ENCODE assay signal across 23 mouse cellular contexts in the genomic region with DNA sequence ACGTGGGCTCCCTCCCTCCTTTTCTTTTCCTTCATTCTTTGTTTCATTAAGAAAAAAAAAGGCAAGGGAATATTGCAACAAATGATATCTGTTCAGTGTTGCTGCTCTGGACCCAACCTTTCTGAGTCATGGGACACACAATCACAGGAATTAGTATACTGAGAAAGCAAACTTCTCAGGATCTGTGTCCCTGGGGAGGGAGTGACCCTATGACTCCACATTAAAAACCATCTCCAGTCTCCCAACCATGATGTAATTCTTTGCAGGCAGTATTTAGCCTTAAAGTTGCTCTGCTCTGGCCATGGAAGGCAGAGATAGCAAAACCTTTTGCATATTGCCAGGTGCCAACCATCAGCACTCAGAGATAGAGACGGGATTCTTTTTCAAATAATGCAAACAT.
"Had no signal": no experiment of that assay in that cellular context is flagged by ENCODE, and none has a peak within 500 bp of the region (broad histone marks: within the 10 kb centered on the region; RNA-seq: fewer than 3 reads in every experiment).

No protein-coding gene starts in this region.

- H3K9me3 ChIP-seq: heart, embryonic 10.5 days; heart, embryonic 13.5 days; heart, embryonic 15.5 days; hindbrain, embryonic 13.5 days; hindbrain, embryonic 15.5 days; kidney, embryonic 15.5 days; limb, embryonic 13.5 days; limb, embryonic 15.5 days; liver, embryonic 12.5 days had no signal

- H3K36me3 ChIP-seq: heart, embryonic 10.5 days; heart, embryonic 13.5 days; heart, embryonic 15.5 days; hindbrain, embryonic 13.5 days; hindbrain, embryonic 15.5 days; kidney, embryonic 15.5 days; limb, embryonic 13.5 days; limb, embryonic 15.5 days; liver, embryonic 12.5 days had no signal

- H3K9ac ChIP-seq: heart, embryonic 13.5 days; heart, embryonic 15.5 days; hindbrain, embryonic 13.5 days; hindbrain, embryonic 15.5 days; kidney, embryonic 15.5 days; limb, embryonic 13.5 days; limb, embryonic 15.5 days; liver, embryonic 12.5 days; liver, embryonic 14.5 days had no signal

- H3K27ac ChIP-seq: heart, embryonic 10.5 days; heart, embryonic 13.5 days; heart, embryonic 15.5 days; hindbrain, embryonic 13.5 days; hindbrain, embryonic 15.5 days; hindbrain, postnatal 0 days; kidney, embryonic 15.5 days; kidney, postnatal 0 days; left cerebral cortex, adult 2 months; limb, embryonic 13.5 days; limb, embryonic 15.5 days; liver, embryonic 12.5 days; liver, embryonic 14.5 days had no signal

- H3K4me2 ChIP-seq: heart, embryonic 13.5 days; heart, embryonic 15.5 days; hindbrain, embryonic 13.5 days; hindbrain, embryonic 15.5 days; kidney, embryonic 15.5 days; limb, embryonic 13.5 days; limb, embryonic 15.5 days; liver, embryonic 12.5 days had no signal

- H3K27me3 ChIP-seq: heart, embryonic 13.5 days; heart, embryonic 15.5 days; hindbrain, embryonic 13.5 days; hindbrain, embryonic 15.5 days; kidney, embryonic 15.5 days; limb, embryonic 13.5 days; limb, embryonic 15.5 days; liver, embryonic 12.5 days had no signal

- H3K4me1 ChIP-seq: heart, embryonic 13.5 days; heart, embryonic 15.5 days; kidney, embryonic 15.5 days; liver, embryonic 12.5 days had no signal

- DNase-seq: gastrocnemius, postnatal 14 days; heart, postnatal 14 days; heart, postnatal 36 days; kidney, adult 11 months; kidney, adult 2 months; kidney, adult 9 months; kidney, postnatal 14 days; kidney, postnatal 36 days; left cerebral cortex, postnatal 4 days had no signal

- ATAC-seq: hindbrain, postnatal 0 days; intestine, embryonic 16.5 days; liver, embryonic 12.5 days had no signal

- H3K4me3 ChIP-seq: heart, embryonic 10.5 days; heart, embryonic 13.5 days; heart, embryonic 15.5 days; hindbrain, embryonic 13.5 days; hindbrain, embryonic 15.5 days; kidney, embryonic 15.5 days; left cerebral cortex, adult 2 months; limb, embryonic 13.5 days; limb, embryonic 15.5 days; liver, embryonic 12.5 days had no signal
